Mouse (Mus musculus): ENCODE measurements around the gene Eya2. TPM values are rescaled to one million over a fixed set of nuclear protein-coding genes. Genes with fewer than 3 reads are reported as not detected.

Eya2 gene
- polyA plus RNA-seq, 1 experiment from 2014 or later, result 3.2 TPM

GRCm38 (mm10) chr2:165571216-165571778 lies 23.5 kb upstream of the Eya2 start:
- no peak for DNase-seq
- H3K36me3 ChIP-seq (ENCODE audit: control insufficient read depth, insufficient read depth, low read length), result no peaks in the 10 kb centered on the region
- WGBS, result 81% methylated on average over 4 of the region's 4 CpGs
- H3K4me1 ChIP-seq (ENCODE audit: control insufficient read depth, insufficient read depth, low read length), result no peaks in the 10 kb centered on the region
- no peak overlapping the region for H3K4me2 ChIP-seq (ENCODE audit: low read length)
- no peak overlapping the region for H3K4me3 ChIP-seq (replicated peaks; ENCODE audit: low read depth, low read length)
- no peak for ATAC-seq (ENCODE audit: low FRiP score, low TSS enrichment)
- no peaks in the 10 kb centered on the region for H3K27me3 ChIP-seq (ENCODE audit: control insufficient read depth, insufficient read depth, low read length)
- H3K9me3 ChIP-seq (ENCODE audit: control insufficient read depth, low read length), result no peaks in the 10 kb centered on the region
- H3K27ac ChIP-seq (replicated peaks; ENCODE audit: low read depth, low read length), result no peak overlapping the region
- no peak overlapping the region for H3K9ac ChIP-seq (replicated peaks; ENCODE audit: low read length)

GRCm38 (mm10) chr2:165583044-165583443 lies 11.8 kb upstream of the Eya2 start:
- DNase-seq (no peak), ATAC-seq (ENCODE audit: low FRiP score, low TSS enrichment) (no peak)
- H3K27me3 ChIP-seq (ENCODE audit: control insufficient read depth, insufficient read depth, low read length), result no peaks in the 10 kb centered on the region
- H3K4me3 ChIP-seq (replicated peaks; ENCODE audit: low read depth, low read length), result no peak overlapping the region
- no peak overlapping the region for H3K9ac ChIP-seq (replicated peaks; ENCODE audit: low read length)
- WGBS, result 84% methylated on average over 8 of the region's 8 CpGs
- H3K4me2 ChIP-seq (ENCODE audit: low read length), result no peak overlapping the region
- no peak overlapping the region for H3K27ac ChIP-seq (replicated peaks; ENCODE audit: low read depth, low read length)
- H3K36me3 ChIP-seq (ENCODE audit: control insufficient read depth, insufficient read depth, low read length), result no peaks in the 10 kb centered on the region
- no peaks in the 10 kb centered on the region for H3K4me1 ChIP-seq (ENCODE audit: control insufficient read depth, insufficient read depth, low read length)
- no peaks in the 10 kb centered on the region for H3K9me3 ChIP-seq (ENCODE audit: control insufficient read depth, low read length)

DNA sequence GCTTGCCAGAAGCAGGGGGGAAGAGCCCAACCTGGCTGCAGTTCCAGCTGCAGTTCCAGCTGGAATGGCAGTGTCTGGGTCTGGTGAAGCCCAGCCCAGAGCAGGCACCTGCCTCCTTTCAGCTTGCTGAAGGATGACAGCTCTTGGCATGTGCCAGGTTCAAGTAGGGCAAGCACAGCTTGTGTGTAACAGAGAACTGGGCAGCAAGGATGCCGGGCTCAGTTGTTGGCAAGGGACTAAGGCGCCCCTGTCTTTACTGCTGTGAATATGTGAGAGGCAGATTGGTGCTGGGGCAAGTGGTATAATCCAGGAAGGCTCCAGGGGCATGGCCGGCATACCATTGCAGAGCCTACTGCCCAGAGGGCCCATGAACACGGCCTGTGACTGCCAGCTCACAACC lies 11.3 kb upstream of the Eya2 start:
- 84% methylated on average over 4 of the region's 4 CpGs for WGBS
- no peaks in the 10 kb centered on the region for H3K36me3 ChIP-seq (ENCODE audit: control insufficient read depth, insufficient read depth, low read length)
- H3K4me2 ChIP-seq (ENCODE audit: low read length), result no peak overlapping the region
- no peak overlapping the region for H3K27ac ChIP-seq (replicated peaks; ENCODE audit: low read depth, low read length)
- DNase-seq (no peak), ATAC-seq (ENCODE audit: low FRiP score, low TSS enrichment) (no peak)
- H3K9ac ChIP-seq (replicated peaks; ENCODE audit: low read length), result no peak overlapping the region
- no peak overlapping the region for H3K4me3 ChIP-seq (replicated peaks; ENCODE audit: low read depth, low read length)
- no peaks in the 10 kb centered on the region for H3K27me3 ChIP-seq (ENCODE audit: control insufficient read depth, insufficient read depth, low read length)
- H3K9me3 ChIP-seq (ENCODE audit: control insufficient read depth, low read length), result no peaks in the 10 kb centered on the region
- no peaks in the 10 kb centered on the region for H3K4me1 ChIP-seq (ENCODE audit: control insufficient read depth, insufficient read depth, low read length)

GRCm38 (mm10) chr2:165584563-165584962 lies 10.3 kb upstream of the Eya2 start:
- H3K9me3 ChIP-seq (ENCODE audit: control insufficient read depth, low read length), result no peaks in the 10 kb centered on the region

DNA sequence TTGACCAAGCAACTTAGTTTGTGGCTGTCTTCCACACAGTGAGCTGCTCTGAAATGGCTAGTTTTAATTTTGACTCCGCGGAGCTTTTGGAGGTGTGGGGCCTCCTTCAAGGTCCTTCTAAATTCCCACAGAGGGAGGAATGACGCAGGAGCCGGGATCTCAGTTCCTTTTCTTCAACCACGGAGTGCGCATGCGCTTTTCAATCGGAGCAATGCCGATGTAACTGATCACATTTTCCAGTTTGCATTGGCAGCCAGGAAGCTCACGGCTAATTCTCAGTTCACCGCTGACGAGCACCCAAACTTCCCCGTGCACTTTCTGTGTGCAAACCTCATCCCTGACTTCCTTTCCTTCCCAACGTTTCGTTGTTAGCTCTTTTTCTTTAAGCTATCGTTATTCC lies 4.1 kb upstream of the Eya2 start:
- no peaks in the 10 kb centered on the region for H3K9me3 ChIP-seq (ENCODE audit: control insufficient read depth, low read length)
- H3K4me3 ChIP-seq (replicated peaks; ENCODE audit: low read depth, low read length), result no peak overlapping the region
- no peak overlapping the region for H3K4me2 ChIP-seq (ENCODE audit: low read length)
- no peak for ATAC-seq (ENCODE audit: low FRiP score, low TSS enrichment)
- H3K4me1 ChIP-seq (ENCODE audit: control insufficient read depth, insufficient read depth, low read length), result 0 out of 2 replicates have a peak, but pooled peaks cover 4% of the 10 kb centered on the region
- DNase-seq, result no peak
- H3K27me3 ChIP-seq (ENCODE audit: control insufficient read depth, insufficient read depth, low read length), result peaks cover 19% of the 10 kb centered on the region
- 90% methylated on average over 16 of the region's 16 CpGs for WGBS
- no peak overlapping the region for H3K9ac ChIP-seq (replicated peaks; ENCODE audit: low read length)
- H3K27ac ChIP-seq (replicated peaks; ENCODE audit: low read depth, low read length), result no peak overlapping the region
- no peaks in the 10 kb centered on the region for H3K36me3 ChIP-seq (ENCODE audit: control insufficient read depth, insufficient read depth, low read length)

More at GRCm38 (mm10) chr2:165584563-165584962, 10.3 kb upstream of the Eya2 start:
- Histone ChIP-seq H3K4me3 (replicated peaks; ENCODE audit: low read depth, low read length) (no peak overlapping the region), H3K27me3 (ENCODE audit: control insufficient read depth, insufficient read depth, low read length) (no peaks in the 10 kb centered on the region), H3K4me1 (ENCODE audit: control insufficient read depth, insufficient read depth, low read length) (no peaks in the 10 kb centered on the region), H3K4me2 (ENCODE audit: low read length) (no peak overlapping the region), H3K36me3 (ENCODE audit: control insufficient read depth, insufficient read depth, low read length) (no peaks in the 10 kb centered on the region), H3K27ac (replicated peaks; ENCODE audit: low read depth, low read length) (no peak overlapping the region), H3K9ac (replicated peaks; ENCODE audit: low read length) (no peak overlapping the region)
- no peak for ATAC-seq (ENCODE audit: low FRiP score, low TSS enrichment)
- no peak for DNase-seq
- 88% methylated on average over 3 of the region's 3 CpGs for WGBS

GRCm38 (mm10) chr2:165593763-165594162 lies 1.1 kb upstream of the Eya2 start:
- Histone ChIP-seq H3K27ac (replicated peaks; ENCODE audit: low read depth, low read length) (no peak overlapping the region), H3K4me1 (ENCODE audit: control insufficient read depth, insufficient read depth, low read length) (0 out of 2 replicates have a peak, but pooled peaks cover 4% of the 10 kb centered on the region), H3K4me3 (replicated peaks; ENCODE audit: low read depth, low read length) (no peak overlapping the region), H3K36me3 (ENCODE audit: control insufficient read depth, insufficient read depth, low read length) (no peaks in the 10 kb centered on the region), H3K9ac (replicated peaks; ENCODE audit: low read length) (no peak overlapping the region), H3K4me2 (ENCODE audit: low read length) (no peak overlapping the region), H3K27me3 (ENCODE audit: control insufficient read depth, insufficient read depth, low read length) (peaks cover 28% of the 10 kb centered on the region), H3K9me3 (ENCODE audit: control insufficient read depth, low read length) (no peaks in the 10 kb centered on the region)
- DNase-seq (no peak), ATAC-seq (ENCODE audit: low FRiP score, low TSS enrichment) (no peak)
- 94% methylated on average over 2 of the region's 2 CpGs for WGBS

GRCm38 (mm10) chr2:165595676-165596070 lies 841 bp downstream of the Eya2 start:
- no peak overlapping the region for H3K27ac ChIP-seq (replicated peaks; ENCODE audit: low read depth, low read length)
- H3K4me1 ChIP-seq (ENCODE audit: control insufficient read depth, insufficient read depth, low read length), result 0 out of 2 replicates have a peak, but pooled peaks cover 4% of the 10 kb centered on the region
- H3K36me3 ChIP-seq (ENCODE audit: control insufficient read depth, insufficient read depth, low read length), result no peaks in the 10 kb centered on the region
- peaks cover 28% of the 10 kb centered on the region for H3K27me3 ChIP-seq (ENCODE audit: control insufficient read depth, insufficient read depth, low read length)
- ATAC-seq (ENCODE audit: low FRiP score, low TSS enrichment) (no peak), DNase-seq (peak; percentile 48)
- no peaks in the 10 kb centered on the region for H3K9me3 ChIP-seq (ENCODE audit: control insufficient read depth, low read length)
- peak overlapping the region; percentile 97 for H3K4me2 ChIP-seq (ENCODE audit: low read length)
- H3K4me3 ChIP-seq (replicated peaks; ENCODE audit: low read depth, low read length), result peak overlapping the region; percentile 51
- H3K9ac ChIP-seq (replicated peaks; ENCODE audit: low read length), result no peak overlapping the region
- 1% methylated on average over 13 of the region's 13 CpGs for WGBS

- H3K4me2 ChIP-seq (ENCODE audit: low read length), result peak overlapping the region; percentile 97
- H3K4me1 ChIP-seq (ENCODE audit: control insufficient read depth, insufficient read depth, low read length), result 0 out of 2 replicates have a peak, but pooled peaks cover 4% of the 10 kb centered on the region
- no peaks in the 10 kb centered on the region for H3K9me3 ChIP-seq (ENCODE audit: control insufficient read depth, low read length)
- WGBS, result 20% methylated on average over 11 of the region's 11 CpGs
- no peak overlapping the region for H3K27ac ChIP-seq (replicated peaks; ENCODE audit: low read depth, low read length)
- DNase-seq (no peak), ATAC-seq (ENCODE audit: low FRiP score, low TSS enrichment) (no peak)
- no peak overlapping the region for H3K9ac ChIP-seq (replicated peaks; ENCODE audit: low read length)
- no peaks in the 10 kb centered on the region for H3K36me3 ChIP-seq (ENCODE audit: control insufficient read depth, insufficient read depth, low read length)
- peaks cover 28% of the 10 kb centered on the region for H3K27me3 ChIP-seq (ENCODE audit: control insufficient read depth, insufficient read depth, low read length)
- H3K4me3 ChIP-seq (replicated peaks; ENCODE audit: low read depth, low read length), result no peak overlapping the region
These were observed 1.3 kb downstream of the Eya2 start for GRCm38 (mm10) chr2:165596141-165596540.

GRCm38 (mm10) chr2:165597536-165597935 lies 2.7 kb downstream of the Eya2 start:
- Histone ChIP-seq H3K9ac (replicated peaks; ENCODE audit: low read length) (no peak overlapping the region), H3K4me1 (ENCODE audit: control insufficient read depth, insufficient read depth, low read length) (0 out of 2 replicates have a peak, but pooled peaks cover 4% of the 10 kb centered on the region), H3K27me3 (ENCODE audit: control insufficient read depth, insufficient read depth, low read length) (peaks cover 28% of the 10 kb centered on the region), H3K36me3 (ENCODE audit: control insufficient read depth, insufficient read depth, low read length) (no peaks in the 10 kb centered on the region), H3K27ac (replicated peaks; ENCODE audit: low read depth, low read length) (no peak overlapping the region), H3K4me3 (replicated peaks; ENCODE audit: low read depth, low read length) (no peak overlapping the region), H3K9me3 (ENCODE audit: control insufficient read depth, low read length) (no peaks in the 10 kb centered on the region), H3K4me2 (ENCODE audit: low read length) (no peak overlapping the region)
- 56% methylated on average over 6 of the region's 6 CpGs for WGBS
- no peak for DNase-seq
- no peak for ATAC-seq (ENCODE audit: low FRiP score, low TSS enrichment)

Data from midbrain, embryonic 14.5 days (tissue).